Mouse (Mus musculus): ENCODE data around the gene Ifnl2.

Ifnl2 gene

DNA sequence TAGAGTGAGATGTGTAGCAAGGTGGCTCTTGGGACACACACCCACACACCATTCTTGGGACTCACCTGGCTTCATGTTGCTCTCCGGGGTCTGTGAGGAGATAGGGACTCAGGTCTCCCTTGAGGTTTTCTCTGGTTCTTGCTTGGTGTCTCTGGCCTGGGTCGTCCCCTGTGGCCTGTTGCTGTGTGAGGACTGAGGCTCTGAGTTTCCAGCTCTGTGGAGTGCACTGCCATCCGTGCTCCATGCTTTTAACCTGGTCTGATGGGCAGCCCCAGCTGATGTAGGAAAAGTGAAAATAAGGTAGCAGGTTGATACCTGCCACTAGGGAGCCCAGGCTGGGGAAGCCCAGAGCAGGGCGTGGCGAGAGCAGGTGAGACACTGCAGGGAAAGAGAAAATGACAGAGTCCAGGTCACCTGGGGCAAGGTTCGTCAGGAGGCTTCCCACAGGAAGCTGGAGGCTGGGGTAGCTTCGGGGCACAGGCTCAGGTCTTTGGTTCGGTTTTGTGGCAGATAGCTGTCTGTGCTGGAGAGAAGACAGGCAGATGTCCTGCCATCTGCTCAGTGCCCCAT is at the start of gene Ifnl2:
Gene Ifnl2 (minus strand): TSS at position 51 of the 570 bp plus-strand sequence.
- 72% methylated on average over 8 of the region's 8 CpGs for WGBS

- WGBS, result 48% methylated on average over 4 of the region's 4 CpGs
Measured at GRCm38 (mm10) chr7:28558486-28558885, 48.2 kb upstream of the Ifnl2 start.

GRCm38 (mm10) chr7:28557708-28558107 is 47.5 kb upstream of the Ifnl2 start:
- WGBS, result 86% methylated on average over 6 of the region's 6 CpGs

DNA sequence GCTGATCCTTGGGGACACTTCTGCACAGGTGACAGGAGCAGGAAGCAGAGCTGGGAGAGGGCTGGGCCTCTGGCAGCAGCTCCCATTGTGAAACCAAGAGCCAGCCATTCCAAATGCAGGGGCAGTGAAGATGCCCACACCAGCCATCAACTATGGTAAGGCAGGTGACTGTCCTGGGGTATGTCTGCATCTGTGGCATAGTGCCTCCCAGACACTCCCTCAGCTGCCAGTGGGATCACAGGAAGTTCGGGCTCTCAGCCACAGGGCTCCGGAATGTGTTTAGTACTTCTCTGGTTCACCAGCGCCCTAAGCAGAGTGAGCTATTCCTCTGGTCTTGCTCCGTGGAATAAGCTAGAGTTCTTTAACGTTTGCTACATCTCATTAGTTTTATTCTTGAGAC is 46.8 kb upstream of the Ifnl2 start:
- WGBS, result 71% methylated on average over 5 of the region's 5 CpGs

DNA sequence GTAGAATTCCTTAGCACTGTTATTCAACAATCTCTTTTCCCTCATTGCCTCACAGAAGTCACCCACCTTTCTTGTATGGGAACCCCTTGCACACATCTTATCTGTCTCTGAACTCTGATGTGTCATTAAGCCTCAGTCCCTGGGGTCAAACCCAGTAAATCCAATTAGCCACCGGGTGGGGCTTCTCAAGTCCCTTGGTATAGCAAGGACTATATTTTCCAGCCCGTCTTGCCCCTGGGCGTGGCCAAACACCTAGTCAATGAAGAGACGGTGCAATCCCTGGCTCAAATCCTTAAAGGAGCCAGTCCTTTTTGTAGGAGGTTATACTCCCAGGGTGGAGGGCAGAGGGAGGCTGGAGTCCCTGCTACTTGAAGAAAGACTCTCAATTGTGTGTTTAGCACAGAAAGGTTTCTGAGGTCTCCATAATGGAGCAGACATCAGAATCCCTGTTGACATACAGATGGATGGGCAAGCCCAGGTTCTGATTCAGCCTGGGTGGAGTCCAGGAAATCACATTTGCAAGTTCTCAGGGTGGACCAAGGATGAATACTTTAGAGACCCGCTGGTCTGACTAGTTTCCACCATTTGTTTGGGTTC is 45.8 kb upstream of the Ifnl2 start:
- WGBS, result 33% methylated on average over 5 of the region's 5 CpGs

DNA sequence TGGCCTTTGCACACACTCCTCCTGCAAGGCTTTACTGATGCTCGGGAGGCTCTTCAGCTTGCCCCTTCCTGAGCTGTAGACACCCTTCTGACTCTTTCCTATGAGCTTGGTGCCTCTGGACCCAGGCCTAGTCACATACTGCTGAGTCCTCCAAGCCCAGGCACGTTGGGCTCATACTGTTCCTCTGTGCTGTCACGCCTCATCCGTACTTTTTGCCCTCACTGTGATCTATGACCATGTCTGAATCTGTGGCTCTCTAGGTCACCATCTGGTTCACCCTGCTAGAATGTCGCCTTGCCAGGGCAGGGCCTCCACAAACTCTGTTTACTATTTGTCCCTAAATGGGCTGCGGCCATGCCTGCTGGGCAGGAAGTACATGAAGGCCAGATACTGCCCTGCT is 42.8 kb upstream of the Ifnl2 start:
- 88% methylated on average over 6 of the region's 6 CpGs for WGBS

DNA sequence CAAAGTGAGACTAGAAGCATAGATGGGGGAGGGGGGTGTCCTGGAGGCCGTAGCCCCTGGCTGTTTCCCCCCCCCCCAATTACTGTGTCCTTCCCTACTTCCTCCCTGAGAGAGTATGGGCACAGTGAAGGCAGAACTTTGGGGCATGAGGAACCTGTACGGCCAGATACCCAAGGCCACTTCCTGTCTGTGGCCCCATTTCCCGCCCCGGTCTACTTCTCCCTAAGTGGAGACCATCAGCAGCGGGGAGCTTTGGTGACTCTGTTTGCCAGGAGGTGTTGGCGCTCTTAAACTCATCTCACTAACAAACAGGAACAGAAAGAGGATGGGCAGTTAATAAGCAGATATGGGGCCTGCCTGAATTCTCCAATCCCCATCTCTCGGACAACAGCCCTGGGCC is 37.4 kb upstream of the Ifnl2 start:
- 68% methylated on average over 7 of the region's 7 CpGs for WGBS

DNA sequence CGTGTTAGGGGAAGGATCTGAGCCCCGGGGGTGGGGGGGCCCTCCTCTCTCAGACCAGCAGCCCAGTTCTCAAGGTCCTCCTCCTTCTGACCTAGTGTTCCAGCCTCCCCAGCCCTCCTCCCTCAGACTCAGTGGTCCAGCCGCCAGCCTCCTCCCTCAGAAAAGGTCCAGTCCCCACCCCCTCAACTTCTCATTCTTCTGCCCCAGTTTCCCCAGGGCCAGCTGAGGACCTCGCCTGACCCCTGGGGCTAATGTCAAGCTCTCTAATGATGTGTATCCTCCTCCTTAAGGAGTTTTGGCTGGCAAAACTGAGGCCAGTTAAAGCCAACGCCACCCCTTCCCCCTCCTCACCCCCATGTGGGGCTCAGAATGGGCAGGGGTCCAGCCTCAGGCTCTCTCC is 36.9 kb upstream of the Ifnl2 start, which contains the start of gene Nccrp1:
Gene Nccrp1 (minus strand): TSS at position 101 of the 400 bp plus-strand sequence.
- WGBS, result 6% methylated on average over 4 of the region's 5 CpGs

DNA sequence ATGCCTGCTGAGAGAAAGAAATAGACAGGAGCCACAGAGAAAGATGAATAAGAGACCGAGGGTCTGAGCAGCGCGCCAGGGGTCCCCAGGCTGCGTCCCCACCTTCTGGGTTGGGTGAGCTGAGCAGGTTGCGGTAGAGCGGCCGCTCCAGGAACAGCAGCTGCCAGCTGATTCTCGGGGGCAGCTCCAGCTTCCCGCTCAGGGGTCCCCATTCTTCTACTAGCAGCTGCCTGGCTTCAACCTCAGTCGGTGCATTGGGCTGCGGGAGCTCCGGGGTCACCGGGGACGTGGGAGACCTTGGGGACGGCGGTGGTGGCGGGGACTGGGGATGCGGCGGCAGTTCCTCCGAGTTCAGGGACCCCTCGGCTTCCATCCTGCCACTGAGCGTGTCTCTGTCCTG is 36.4 kb upstream of the Ifnl2 start:
- 1% methylated on average over 22 of the region's 22 CpGs for WGBS

DNA sequence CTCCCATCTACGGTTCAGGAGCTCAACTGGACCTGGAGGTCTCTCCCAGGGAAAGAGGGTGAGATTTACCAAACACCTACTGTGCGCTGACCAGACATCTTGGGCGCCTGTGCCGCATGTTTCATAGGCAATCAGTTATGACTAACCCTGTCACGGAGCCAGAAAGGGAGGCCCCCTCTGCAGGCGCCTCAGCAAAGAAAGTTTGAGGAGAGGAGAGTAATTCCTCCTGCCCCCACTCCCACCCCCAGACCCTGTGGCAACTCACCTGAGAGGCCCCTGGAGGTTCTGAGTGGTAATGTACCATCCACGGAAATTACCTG is 35.6 kb upstream of the Ifnl2 start:
- 62% methylated on average over 7 of the region's 7 CpGs for WGBS

- WGBS, result 52% methylated on average over 14 of the region's 14 CpGs
Measured at GRCm38 (mm10) chr7:28545048-28545890, 35.0 kb upstream of the Ifnl2 start.

DNA sequence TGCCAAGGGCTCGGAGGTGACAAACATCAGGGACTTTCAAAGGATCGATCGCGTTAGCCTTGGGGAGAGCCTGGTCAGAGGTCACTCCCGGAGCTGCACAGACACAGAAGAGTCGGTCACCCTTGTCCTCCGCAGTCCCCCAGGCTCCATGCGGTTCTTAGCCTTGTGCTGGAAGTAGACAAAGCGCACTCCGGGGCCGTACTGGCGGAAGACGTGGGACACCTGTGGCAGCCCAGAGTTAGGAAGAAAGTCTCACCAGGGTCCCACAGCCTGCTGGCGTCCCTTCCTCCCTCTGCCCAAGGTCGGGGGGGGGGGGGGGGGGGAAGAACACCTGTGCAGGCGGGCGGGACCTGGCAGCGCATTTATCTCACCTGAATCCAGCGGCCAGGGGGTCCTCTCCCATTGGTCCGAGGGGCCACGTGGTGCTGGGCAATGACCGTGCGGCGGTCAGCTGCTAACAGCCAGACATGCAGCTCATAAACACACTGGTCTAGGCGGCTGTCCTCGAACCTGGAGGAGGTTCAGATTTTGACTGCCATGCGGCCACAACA is 33.9 kb upstream of the Ifnl2 start:
- 13% methylated on average over 27 of the region's 27 CpGs for WGBS

- 83% methylated on average over 4 of the region's 4 CpGs for WGBS
Measured at GRCm38 (mm10) chr7:28540526-28540925, 30.3 kb upstream of the Ifnl2 start, which contains the start of gene Sycn. Gene Sycn (plus strand): TSS chr7:28540885.

DNA sequence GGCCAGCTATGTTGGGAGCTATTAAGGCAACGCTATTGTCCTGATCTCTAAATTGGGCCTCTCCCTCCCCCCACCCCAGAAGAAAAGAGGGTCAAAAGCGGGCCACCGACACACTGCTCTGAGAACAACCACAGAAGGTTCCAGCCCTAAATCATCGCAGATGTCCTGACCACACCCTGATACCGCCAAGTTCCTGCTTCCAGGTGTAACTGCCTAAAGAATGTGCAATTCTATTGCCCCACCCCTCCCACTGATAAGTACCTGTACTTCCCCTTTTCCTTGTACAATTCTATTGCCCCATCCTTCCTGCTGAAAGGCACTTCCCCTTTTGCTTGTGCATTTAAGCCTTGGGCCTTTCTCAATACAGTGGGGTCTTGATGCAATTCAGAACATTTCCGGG is 28.6 kb upstream of the Ifnl2 start:
- WGBS, result 95% methylated on average over 6 of the region's 6 CpGs

- 80% methylated on average over 8 of the region's 8 CpGs for WGBS
Measured at GRCm38 (mm10) chr7:28532005-28532404, 21.8 kb upstream of the Ifnl2 start.

DNA sequence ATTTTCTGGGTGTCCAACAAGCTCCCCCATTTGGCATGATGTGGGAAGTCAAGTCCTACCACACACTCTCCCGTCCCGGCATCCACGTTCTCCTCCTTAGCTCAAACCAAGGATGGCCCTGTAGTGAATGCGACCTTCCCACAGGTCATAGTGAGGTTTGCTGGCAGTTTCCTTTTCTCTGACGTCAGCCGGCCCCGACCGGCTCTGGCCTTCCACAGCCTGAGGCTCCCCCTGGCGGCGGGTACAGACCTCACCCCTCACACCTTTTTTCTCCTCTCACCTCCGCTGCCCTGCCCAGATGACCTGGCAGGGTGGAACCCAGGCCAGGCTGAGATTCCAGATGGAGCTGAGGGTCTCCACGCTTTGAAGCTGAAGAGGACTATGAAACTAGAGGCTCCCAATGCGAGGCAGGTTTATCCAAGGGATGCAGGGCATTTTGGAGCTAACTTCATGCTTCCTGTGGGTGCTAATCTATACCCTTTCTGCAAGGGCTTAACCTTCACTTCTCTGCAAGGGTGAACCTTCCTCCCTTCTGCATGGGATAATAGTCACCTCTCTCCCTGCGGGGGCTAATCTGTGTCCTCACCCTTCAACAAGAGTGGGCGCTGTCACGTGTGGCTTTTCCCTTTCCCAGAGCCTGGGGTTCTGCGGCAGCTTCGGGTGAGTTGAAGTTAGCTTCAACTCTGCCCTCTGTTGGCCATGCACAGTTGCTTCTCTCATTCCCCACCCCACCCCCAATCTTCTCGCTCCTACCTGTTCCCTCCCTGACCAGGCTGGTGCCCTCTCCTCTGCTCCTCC is 17.9 kb upstream of the Ifnl2 start:
- 11% methylated on average over 19 of the region's 19 CpGs for WGBS

GRCm38 (mm10) chr7:28522536-28522935 is 12.3 kb upstream of the Ifnl2 start, which contains the start of gene Ifnl3:
Gene Ifnl3 (plus strand): TSS chr7:28522836.
- 84% methylated on average over 5 of the region's 6 CpGs for WGBS

DNA sequence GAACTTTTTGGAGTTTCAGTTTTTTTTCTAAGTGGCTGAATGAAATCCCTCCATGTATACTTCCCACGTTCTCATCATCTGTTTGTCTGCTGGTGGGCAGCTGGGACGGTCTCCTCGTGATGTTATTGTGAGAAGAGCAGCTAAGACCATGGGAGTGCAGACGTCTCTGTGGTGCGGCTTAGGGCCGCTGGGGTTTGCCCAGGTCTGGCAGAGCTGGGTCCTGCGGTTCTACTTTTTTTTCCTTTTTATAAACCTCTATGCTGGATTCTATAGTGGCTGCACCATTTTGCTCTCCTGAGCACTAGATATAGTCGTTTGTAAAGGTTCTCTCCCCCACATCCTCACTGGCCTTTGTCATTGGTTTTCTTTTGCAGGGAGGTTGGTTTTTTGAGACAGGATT is 1.2 kb upstream of the Ifnl2 start:
- WGBS, result 67% methylated on average over 8 of the region's 8 CpGs

DNA sequence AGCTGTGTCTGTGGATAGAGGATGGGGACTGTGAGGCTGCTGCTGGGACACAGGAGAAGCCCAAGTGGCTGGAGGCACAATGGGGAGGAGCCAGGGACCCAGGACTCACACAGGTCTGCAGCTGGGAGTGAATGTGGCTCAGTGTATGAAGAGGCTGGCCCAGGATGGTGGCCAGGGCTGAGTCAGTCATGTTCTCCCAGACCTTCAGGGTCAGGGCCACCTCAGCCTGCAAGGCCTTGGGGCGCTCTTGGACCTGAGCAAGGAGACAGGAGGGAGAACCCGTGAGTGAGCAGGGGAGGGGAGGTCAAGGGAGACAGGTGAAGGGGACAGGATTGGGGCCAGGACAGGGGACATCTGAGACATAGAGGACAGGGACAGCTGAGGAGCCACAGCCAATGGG is 1.1 kb downstream of the Ifnl2 start:
- 91% methylated on average over 2 of the region's 2 CpGs for WGBS

GRCm38 (mm10) chr7:28505585-28505984 is 4.7 kb downstream of the Ifnl2 start:
- WGBS, result 28% methylated on average over 5 of the region's 5 CpGs

- 88% methylated on average over 11 of the region's 11 CpGs for WGBS
Measured at GRCm38 (mm10) chr7:28495426-28495825, 14.8 kb downstream of the Ifnl2 start.

GRCm38 (mm10) chr7:28492310-28492709 is 17.9 kb downstream of the Ifnl2 start:
- WGBS, result 89% methylated on average over 8 of the region's 8 CpGs

All from cerebral cortex, adult 2 months (tissue).